Mouse (Mus musculus) liver, embryonic 16.5 days (tissue): ENCODE results near the gene Zbtb20. TPM values are rescaled to one million over a fixed set of nuclear protein-coding genes. Genes with fewer than 3 reads are reported as not detected.

ENCODE experiments used
- ATAC-seq: fragments of 200-750 bp; cut with Nextera tagmentation; 2 replicates; pipeline ENCODE4 v1.8.0; 2017; ENCODE audit warnings: low read depth, mild to moderate bottlenecking, moderate number of reproducible peaks, moderate library complexity
- H3K27ac ChIP-seq: fragments of 300-500 bp; sonication (generic); 2 replicates; pipeline ENCODE4 v1.5.1; 2014; ENCODE audit warnings: mild to moderate bottlenecking, low read length
- H3K27me3 ChIP-seq: fragments of 300-500 bp; sonication (generic); 2 replicates; pipeline ENCODE4 v1.6.1; 2014; ENCODE audit warnings: low read depth, low read length, mixed read lengths; ENCODE audit not compliant: control insufficient read depth, insufficient read depth
- H3K36me3 ChIP-seq: fragments of 300-500 bp; sonication (generic); 2 replicates; pipeline ENCODE4 v1.6.1; 2014; ENCODE audit warnings: mild to moderate bottlenecking; ENCODE audit not compliant: control insufficient read depth, insufficient read depth
- H3K4me1 ChIP-seq: fragments of 300-500 bp; sonication (generic); 2 replicates; pipeline ENCODE4 v1.6.1; 2014; ENCODE audit warnings: low read depth, low read length, mixed read lengths; ENCODE audit not compliant: control insufficient read depth
- H3K4me2 ChIP-seq: fragments of 300-500 bp; sonication (generic); 2 replicates; pipeline ENCODE4 v1.6.1; 2014; ENCODE audit warnings: low read depth, low read length, mixed read lengths
- H3K4me3 ChIP-seq: fragments of 300-500 bp; sonication (generic); 2 replicates; pipeline ENCODE4 v1.5.1; 2014; ENCODE audit warnings: low read depth, mild to moderate bottlenecking, low read length
- H3K9ac ChIP-seq: fragments of 300-500 bp; sonication (generic); 2 replicates; pipeline ENCODE4 v1.6.1; 2014; ENCODE audit warnings: low read depth, low read length
- H3K9me3 ChIP-seq: fragments of 300-500 bp; sonication (generic); replicated peaks from 2 replicates; pipeline ENCODE4 v1.6.1; 2016; ENCODE audit warnings: low read length; ENCODE audit not compliant: control insufficient read depth
- WGBS: fragments of 180-500 bp; shearing (Covaris S2); extraction: QIAGEN DNeasy Blood & Tissue Kit; methylation state at CpG from one replicate; pipeline ENCODE4 v1.1.7; 2014; ENCODE audit not compliant: insufficient replicate concordance; 5-methylcytosine and 5-hydroxymethylcytosine counted together
- polyA plus RNA-seq: library from polyadenylated mRNA; unstranded; fragments of >200 nt; fragmentation: Nextera tagmentation; extraction: Ambion mirVana; gene quantifications from 2 replicates; pipeline ENCODE4 v1.2.1, GENCODE M21; 2015

Zbtb20 gene
- polyA plus RNA-seq, 1 experiment from 2014 or later = 5.7 TPM

GRCm38 (mm10) chr16:43540546-43541167, 665.0 kb downstream of the Zbtb20 start:
- Histone ChIP-seq H3K9me3 (no peaks in the 10 kb centered on the region), H3K27me3 (no peaks in the 10 kb centered on the region), H3K9ac (no peak overlapping the region), H3K36me3 (no peaks in the 10 kb centered on the region), H3K4me3 (no peak overlapping the region), H3K4me1 (no peaks in the 10 kb centered on the region), H3K4me2 (no peak overlapping the region), H3K27ac (no peak overlapping the region)
- ATAC-seq = no peak
- 76% methylated on average over 10 of the region's 10 CpGs for WGBS

GRCm38 (mm10) chr16:43545261-43545660, 669.6 kb downstream of the Zbtb20 start:
- WGBS = 39% methylated on average over 4 of the region's 4 CpGs
- Histone ChIP-seq H3K4me2 (no peak overlapping the region), H3K4me1 (no peaks in the 10 kb centered on the region; the same call in 1 of the 2 replicates)

GRCm38 (mm10) chr16:43547323-43548180, 671.9 kb downstream of the Zbtb20 start:
- peak; percentile 42; the same call in 1 of the 2 replicates for ATAC-seq
- no peaks in the 10 kb centered on the region; the same call in 1 of the 2 replicates for H3K4me1 ChIP-seq
- no peaks in the 10 kb centered on the region for H3K36me3 ChIP-seq
- no peak overlapping the region for H3K9ac ChIP-seq
- WGBS = 32% methylated on average over 19 of the region's 19 CpGs
- peak overlapping the region; percentile 24 for H3K4me2 ChIP-seq
- peak overlapping the region; percentile 1; the same call in 1 of the 2 replicates for H3K27ac ChIP-seq
- no peaks in the 10 kb centered on the region for H3K27me3 ChIP-seq
- no peak overlapping the region for H3K4me3 ChIP-seq
- no peaks in the 10 kb centered on the region for H3K9me3 ChIP-seq

More at GRCm38 (mm10) chr16:43545261-43545660, 669.6 kb downstream of the Zbtb20 start:
- Histone ChIP-seq H3K27ac (no peak overlapping the region), H3K27me3 (no peaks in the 10 kb centered on the region), H3K9me3 (no peaks in the 10 kb centered on the region), H3K36me3 (no peaks in the 10 kb centered on the region), H3K9ac (no peak overlapping the region), H3K4me3 (no peak overlapping the region)
- ATAC-seq = no peak

- H3K4me3 ChIP-seq = no peak overlapping the region
- peak; percentile 85 for ATAC-seq
- H3K27ac ChIP-seq = peak overlapping the region; percentile 44
- H3K4me2 ChIP-seq = no peak overlapping the region
- H3K27me3 ChIP-seq = no peaks in the 10 kb centered on the region
- no peaks in the 10 kb centered on the region for H3K36me3 ChIP-seq
- H3K9me3 ChIP-seq = no peaks in the 10 kb centered on the region
- 54% methylated on average over 5 of the region's 5 CpGs for WGBS
- no peaks in the 10 kb centered on the region; the same call in 1 of the 2 replicates for H3K4me1 ChIP-seq
- no peak overlapping the region for H3K9ac ChIP-seq
These were observed 673.1 kb downstream of the Zbtb20 start for GRCm38 (mm10) chr16:43548774-43549173.

GRCm38 (mm10) chr16:43549425-43550089, 673.9 kb downstream of the Zbtb20 start:
- no peak overlapping the region for H3K4me2 ChIP-seq
- H3K9ac ChIP-seq = no peak overlapping the region
- H3K36me3 ChIP-seq = no peaks in the 10 kb centered on the region
- no peaks in the 10 kb centered on the region for H3K27me3 ChIP-seq
- no peak for ATAC-seq
- no peaks in the 10 kb centered on the region; the same call in 1 of the 2 replicates for H3K4me1 ChIP-seq
- 48% methylated on average over 9 of the region's 9 CpGs for WGBS
- H3K9me3 ChIP-seq = no peaks in the 10 kb centered on the region
- no peak overlapping the region for H3K4me3 ChIP-seq
- peak overlapping the region; percentile 34 for H3K27ac ChIP-seq

GRCm38 (mm10) chr16:43552443-43552842, 676.8 kb downstream of the Zbtb20 start:
- no peak for ATAC-seq

GRCm38 (mm10) chr16:43557385-43557784, 681.7 kb downstream of the Zbtb20 start:
- ATAC-seq = no peak
- no peaks in the 10 kb centered on the region for H3K36me3 ChIP-seq
- H3K27ac ChIP-seq = no peak overlapping the region
- H3K9ac ChIP-seq = no peak overlapping the region
- H3K9me3 ChIP-seq = no peaks in the 10 kb centered on the region
- 62% methylated on average over 5 of the region's 5 CpGs for WGBS
- no peak overlapping the region for H3K4me3 ChIP-seq
- H3K4me2 ChIP-seq = no peak overlapping the region
- no peaks in the 10 kb centered on the region for H3K4me1 ChIP-seq
- H3K27me3 ChIP-seq = no peaks in the 10 kb centered on the region

More at GRCm38 (mm10) chr16:43552443-43552842, 676.8 kb downstream of the Zbtb20 start:
- no peak overlapping the region for H3K27ac ChIP-seq
- no peaks in the 10 kb centered on the region for H3K9me3 ChIP-seq
- no peak overlapping the region for H3K9ac ChIP-seq
- no peaks in the 10 kb centered on the region for H3K36me3 ChIP-seq
- no peaks in the 10 kb centered on the region for H3K27me3 ChIP-seq
- 72% methylated on average over 1 of the region's 1 CpGs for WGBS
- H3K4me3 ChIP-seq = no peak overlapping the region
- H3K4me2 ChIP-seq = no peak overlapping the region
- H3K4me1 ChIP-seq = no peaks in the 10 kb centered on the region; the same call in 1 of the 2 replicates

DNA sequence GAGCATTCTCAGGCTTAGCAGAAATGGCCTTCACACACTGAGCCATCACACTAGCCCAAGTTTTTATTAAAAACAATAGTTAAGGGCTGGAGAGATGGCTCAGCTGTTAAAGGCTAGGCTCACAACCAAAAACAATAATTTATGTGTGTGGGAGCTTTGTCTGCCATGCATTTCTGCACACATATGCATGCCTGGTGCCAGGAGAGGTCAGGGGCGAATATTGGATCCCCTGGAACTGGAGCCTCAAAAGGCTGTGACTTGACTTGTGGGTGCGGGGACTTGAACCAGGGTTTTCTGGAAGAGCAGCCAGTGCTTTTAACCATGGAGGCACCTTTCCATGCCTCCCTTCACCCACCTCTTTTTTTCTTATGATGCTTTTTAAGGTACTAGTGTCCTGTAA, 685.6 kb downstream of the Zbtb20 start:
- Histone ChIP-seq H3K36me3 (no peaks in the 10 kb centered on the region), H3K4me2 (no peak overlapping the region), H3K9ac (no peak overlapping the region), H3K9me3 (no peaks in the 10 kb centered on the region), H3K27ac (no peak overlapping the region), H3K4me1 (no peaks in the 10 kb centered on the region), H3K27me3 (no peaks in the 10 kb centered on the region), H3K4me3 (no peak overlapping the region)
- 60% methylated on average over 2 of the region's 2 CpGs for WGBS
- no peak for ATAC-seq
